Mouse (Mus musculus) brain, embryonic 14.5 days (tissue): ENCODE data around the gene Creb5.

ENCODE experiments used
- CTCF ChIP-seq: fragments of 200-500 bp; IDR thresholded peaks from 2 replicates; pipeline ENCODE4 v1.5.1; 2012; ENCODE audit warnings: inconsistent platforms, mild to moderate bottlenecking, moderate library complexity, borderline replicate concordance; ENCODE audit not compliant: insufficient read depth, insufficient read length; ENCODE audit errors: extremely low read depth
- POLR2A ChIP-seq: fragments of 200-500 bp; IDR thresholded peaks from 2 replicates; pipeline ENCODE4 v1.6.1; 2012; ENCODE audit warnings: mild to moderate bottlenecking, inconsistent platforms, borderline replicate concordance; ENCODE audit not compliant: poor library complexity, insufficient read depth, insufficient read length, severe bottlenecking; ENCODE audit errors: extremely low read depth

DNA sequence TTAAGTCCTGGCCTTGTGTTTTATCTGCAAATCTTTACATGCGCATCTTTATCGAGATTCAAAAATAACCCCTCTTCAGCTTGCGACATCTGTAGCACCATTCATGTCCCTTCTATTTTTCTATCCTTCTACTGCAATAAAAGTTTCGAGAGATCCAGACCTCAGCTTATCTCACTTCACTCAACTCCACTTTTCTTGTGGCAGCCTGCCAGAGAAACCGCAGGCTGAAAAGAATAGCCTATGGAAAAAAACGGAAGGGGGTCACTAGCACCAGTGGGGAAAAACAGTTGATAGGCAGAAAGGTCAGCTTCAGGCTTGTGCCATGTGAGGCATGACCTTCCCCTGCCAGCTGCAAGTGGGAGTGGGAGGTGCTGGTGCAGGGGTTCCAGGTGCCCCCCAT lies 21.6 kb downstream of the Creb5 start:
- no peak for TF ChIP-seq CTCF
- no peak for TF ChIP-seq POLR2A
